12 mouse cellular contexts compared by ENCODE assay signal in genomic region chr4:97648436-97648707, GRCm38 (mm10).
DNase-seq lines count a peak whose midpoint lies in the region; ATAC-seq and TF ChIP-seq lines count a peak whose summit lies in the region.
"Had no signal": no experiment of that assay in that cellular context is flagged by ENCODE, and none has a peak within 500 bp of the region (broad histone marks: within the 10 kb centered on the region; RNA-seq: fewer than 3 reads in every experiment).

No protein-coding gene starts in this region.

- 0 out of 2 replicates have a peak overlapping the region, but pooled peaks have one; percentile 46 for H3K27ac ChIP-seq in embryonic facial prominence, embryonic 12.5 days
- H3K27ac ChIP-seq in forebrain, embryonic 14.5 days (ENCODE audit: low read depth, low read length) = peak overlapping the region; percentile 88
- H3K27ac ChIP-seq in hindbrain, embryonic 15.5 days (replicated peaks) = peak overlapping the region; percentile 79
- 0 out of 2 replicates have a peak overlapping the region, but pooled peaks have one; percentile 38 for H3K27ac ChIP-seq in midbrain, postnatal 0 days (ENCODE audit: low read depth, low read length)
- H3K27ac ChIP-seq: stomach, embryonic 15.5 days had no signal

- no peak overlapping the region for H3K4me2 ChIP-seq in embryonic facial prominence, embryonic 12.5 days (replicated peaks)
- no peak overlapping the region for H3K4me2 ChIP-seq in forebrain, embryonic 14.5 days (ENCODE audit: low read length)
- H3K4me2 ChIP-seq in hindbrain, embryonic 15.5 days = no peak overlapping the region
- no peak overlapping the region for H3K4me2 ChIP-seq in midbrain, postnatal 0 days (ENCODE audit: low read depth, low read length, poor library complexity, severe bottlenecking)
- H3K4me2 ChIP-seq: stomach, embryonic 15.5 days had no signal

- no peaks in the 10 kb centered on the region for H3K9me3 ChIP-seq in embryonic facial prominence, embryonic 12.5 days
- H3K9me3 ChIP-seq in forebrain, embryonic 14.5 days (replicated peaks; ENCODE audit: control insufficient read depth, low read length) = no peaks in the 10 kb centered on the region
- H3K9me3 ChIP-seq in hindbrain, embryonic 15.5 days = no peaks in the 10 kb centered on the region
- H3K9me3 ChIP-seq in midbrain, postnatal 0 days (ENCODE audit: low read length) = no peaks in the 10 kb centered on the region
- H3K9me3 ChIP-seq: heart, embryonic 15.5 days; stomach, embryonic 15.5 days had no signal

- no peaks in the 10 kb centered on the region for H3K27me3 ChIP-seq in embryonic facial prominence, embryonic 12.5 days
- H3K27me3 ChIP-seq in forebrain, embryonic 14.5 days (replicated peaks; ENCODE audit: control insufficient read depth, insufficient read depth, low read length) = no peaks in the 10 kb centered on the region
- H3K27me3 ChIP-seq in hindbrain, embryonic 15.5 days = no peaks in the 10 kb centered on the region
- H3K27me3 ChIP-seq in midbrain, postnatal 0 days (ENCODE audit: insufficient read depth, low read length) = no peaks in the 10 kb centered on the region
- H3K27me3 ChIP-seq: heart, embryonic 15.5 days; stomach, embryonic 15.5 days had no signal

- peak; percentile 44 for DNase-seq in forebrain, embryonic 14.5 days (ENCODE audit: low spot score)
- no peak for DNase-seq in midbrain, postnatal 0 days (ENCODE audit: low spot score)
- no peak for DNase-seq in cerebellum, postnatal 4 days (ENCODE audit: low spot score in 2 of 2)
- no peak for DNase-seq in retina, postnatal 1 day
- DNase-seq: kidney, postnatal 14 days; thymus, postnatal 36 days had no signal

- no peaks in the 10 kb centered on the region for H3K36me3 ChIP-seq in embryonic facial prominence, embryonic 12.5 days
- no peaks in the 10 kb centered on the region for H3K36me3 ChIP-seq in forebrain, embryonic 14.5 days (ENCODE audit: control insufficient read depth, insufficient read depth, low read length)
- H3K36me3 ChIP-seq in hindbrain, embryonic 15.5 days = no peaks in the 10 kb centered on the region
- no peaks in the 10 kb centered on the region for H3K36me3 ChIP-seq in midbrain, postnatal 0 days (ENCODE audit: insufficient read depth, low read length)
- H3K36me3 ChIP-seq: heart, embryonic 15.5 days; stomach, embryonic 15.5 days had no signal

- no peak overlapping the region for H3K9ac ChIP-seq in embryonic facial prominence, embryonic 12.5 days
- no peak overlapping the region for H3K9ac ChIP-seq in forebrain, embryonic 14.5 days (ENCODE audit: low read length)
- H3K9ac ChIP-seq in hindbrain, embryonic 15.5 days = no peak overlapping the region
- H3K9ac ChIP-seq in midbrain, postnatal 0 days (replicated peaks; ENCODE audit: low read length, poor library complexity, severe bottlenecking) = no peak overlapping the region
- H3K9ac ChIP-seq: heart, embryonic 15.5 days; stomach, embryonic 15.5 days had no signal

- no peak for TF ChIP-seq CTCF in midbrain, postnatal 0 days (IDR thresholded peaks at IDR 0.05)

- H3K4me3 ChIP-seq in embryonic facial prominence, embryonic 12.5 days = no peak overlapping the region
- H3K4me3 ChIP-seq in forebrain, embryonic 14.5 days (ENCODE audit: low read depth, low read length) = no peak overlapping the region
- H3K4me3 ChIP-seq in hindbrain, embryonic 15.5 days = no peak overlapping the region
- no peak overlapping the region for H3K4me3 ChIP-seq in midbrain, postnatal 0 days (ENCODE audit: low read depth, low read length)
- H3K4me3 ChIP-seq: stomach, embryonic 15.5 days had no signal

- 34% methylated on average over 2 of the region's 2 CpGs for WGBS in embryonic facial prominence, embryonic 12.5 days
- WGBS in forebrain, embryonic 14.5 days = 18% methylated on average over 2 of the region's 2 CpGs
- WGBS in hindbrain, embryonic 15.5 days = 33% methylated on average over 2 of the region's 2 CpGs
- 47% methylated on average over 2 of the region's 2 CpGs for WGBS in midbrain, postnatal 0 days

- H3K4me1 ChIP-seq in embryonic facial prominence, embryonic 12.5 days = peaks cover 23% of the 10 kb centered on the region
- H3K4me1 ChIP-seq in forebrain, embryonic 14.5 days (ENCODE audit: control insufficient read depth, insufficient read depth, low read length) = peaks cover 30% of the 10 kb centered on the region
- peaks cover 34% of the 10 kb centered on the region for H3K4me1 ChIP-seq in hindbrain, embryonic 15.5 days (replicated peaks)
- H3K4me1 ChIP-seq in midbrain, postnatal 0 days (ENCODE audit: insufficient read depth, low read length) = peaks cover 5% of the 10 kb centered on the region; the same call in 1 of the 2 replicates

- no peak for ATAC-seq in embryonic facial prominence, embryonic 12.5 days (ENCODE audit: insufficient number of reproducible peaks, insufficient read depth, low FRiP score, low TSS enrichment)
- no peak for ATAC-seq in forebrain, embryonic 14.5 days
- ATAC-seq in hindbrain, embryonic 15.5 days (ENCODE audit: low FRiP score, low read depth) = no peak
- ATAC-seq in midbrain, postnatal 0 days (ENCODE audit: low FRiP score) = no peak
- no peak for ATAC-seq in inflammation-experienced regulatory T-cells, adult 6 months
- ATAC-seq: lung, postnatal 0 days had no signal

Comparison
In these comparisons a context has a peak if more than half of its experiments do, and no peak if none do; other contexts are left out.
1. H3K27ac ChIP-seq: peak in every context shown above with its lines; median percentile 88 in forebrain, embryonic 14.5 days; 79 in hindbrain, embryonic 15.5 days; 46 in embryonic facial prominence, embryonic 12.5 days; 38 in midbrain, postnatal 0 days.